Mouse (Mus musculus): ENCODE data around the gene Chmp2b. TPM values are rescaled to one million over a fixed set of nuclear protein-coding genes. Genes with fewer than 3 reads are reported as not detected.

Chmp2b gene
- total RNA-seq (2023), result 10 to 100 TPM; 32.3 to 38.7 TPM

GRCm38 (mm10) chr16:65561963-65562863 lies at the start of gene Chmp2b:
Gene Chmp2b, minus strand, starts transcription at chr16:65562726.

DNA sequence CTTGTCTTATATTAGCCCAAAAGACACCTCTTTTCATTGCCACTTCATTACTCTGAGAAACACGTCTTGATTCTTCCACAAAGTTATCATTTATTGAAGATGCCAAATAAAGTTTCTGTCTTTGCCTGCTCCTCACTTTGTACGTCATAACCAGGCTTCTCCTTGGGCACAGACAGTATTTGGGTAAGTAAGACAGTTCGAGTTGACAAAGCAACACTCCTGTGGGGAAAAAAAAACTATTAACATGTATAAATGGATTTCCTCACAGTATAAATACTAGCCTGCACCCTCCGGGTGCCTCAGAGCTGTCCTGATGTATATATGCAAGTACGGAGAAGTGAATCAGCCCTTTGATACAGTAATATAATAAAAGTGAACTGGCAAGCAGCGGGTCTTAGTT lies 42.3 kb downstream of the Chmp2b start, which contains the start of gene Pou1f1:
Gene Pou1f1 (plus strand): TSS at position 301 of the 400 bp plus-strand sequence.

Other genes starting within 250 kb of the Chmp2b start
- not detected for gene Pou1f1, start 42.2 kb downstream of the Chmp2b start, total RNA-seq (2023)